Mouse (Mus musculus) stomach, embryonic 15.5 days (tissue): ENCODE data around the gene Nps. TPM values are rescaled to one million over a fixed set of nuclear protein-coding genes. Genes with fewer than 3 reads are reported as not detected.

Source experiments
- ATAC-seq: fragments of 200-750 bp; cut with Nextera tagmentation; 2 replicates; pipeline ENCODE4 v1.8.0; 2017; ENCODE audit warnings: low read depth, moderate number of reproducible peaks, moderate TSS enrichment; ENCODE audit not compliant: insufficient read depth, low FRiP score
- H3K27ac ChIP-seq: fragments of 300-500 bp; sonication (generic); 2 replicates; pipeline ENCODE4 v1.5.1; 2015; ENCODE audit warnings: mild to moderate bottlenecking, inconsistent platforms
- H3K27me3 ChIP-seq: fragments of 300-500 bp; sonication (generic); replicated peaks from 2 replicates; pipeline ENCODE4 v1.6.1; 2015; ENCODE audit warnings: inconsistent platforms
- H3K36me3 ChIP-seq: fragments of 300-500 bp; sonication (generic); 2 replicates; pipeline ENCODE4 v1.6.1; 2015; ENCODE audit warnings: inconsistent platforms
- H3K4me1 ChIP-seq: fragments of 300-500 bp; sonication (generic); 2 replicates; pipeline ENCODE4 v1.6.1; 2015; ENCODE audit warnings: inconsistent platforms
- H3K4me2 ChIP-seq: fragments of 300-500 bp; sonication (generic); 2 replicates; pipeline ENCODE4 v1.6.1; 2015; ENCODE audit warnings: mild to moderate bottlenecking, inconsistent platforms
- H3K4me3 ChIP-seq: fragments of 300-500 bp; sonication (generic); replicated peaks from 2 replicates; pipeline ENCODE4 v1.5.1; 2015; ENCODE audit warnings: inconsistent platforms
- H3K9ac ChIP-seq: fragments of 300-500 bp; sonication (generic); 2 replicates; pipeline ENCODE4 v1.6.1; 2015; ENCODE audit warnings: inconsistent platforms
- H3K9me3 ChIP-seq: fragments of 300-500 bp; sonication (generic); 2 replicates; pipeline ENCODE4 v1.6.1; 2016; ENCODE audit warnings: inconsistent platforms
- WGBS: fragments of 180-500 bp; shearing (Covaris S2); methylation state at CpG from one replicate; pipeline ENCODE4 v1.1.7; 2015; 5-methylcytosine and 5-hydroxymethylcytosine counted together
- polyA plus RNA-seq: library from polyadenylated mRNA; unstranded; fragments of >200 nt; fragmentation: Nextera tagmentation; extraction: Ambion mirVana; gene quantifications from 2 replicates; pipeline ENCODE4 v1.2.1, GENCODE M21; 2015

Nps gene
- polyA plus RNA-seq, 1 experiment from 2014 or later, result not detected

DNA sequence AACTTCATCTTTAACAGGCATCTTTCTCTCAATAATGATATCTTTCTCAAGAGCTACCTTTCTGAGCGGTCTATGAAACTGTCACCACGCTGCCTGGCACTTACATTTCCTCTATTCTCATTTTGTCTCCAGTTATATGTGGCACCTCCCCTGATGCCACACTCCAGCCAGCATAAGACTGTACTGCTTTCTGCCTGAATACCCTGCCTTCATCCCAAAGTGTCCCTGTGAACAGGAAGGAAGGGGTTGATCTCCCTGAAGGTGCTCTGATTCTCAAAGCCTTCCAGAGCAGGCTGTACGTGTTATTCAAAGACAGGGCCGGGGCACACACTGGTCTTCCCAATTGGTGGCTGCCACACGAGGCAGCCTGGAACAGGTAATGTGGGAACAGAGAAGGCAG is 12.1 kb upstream of the Nps start:
- ATAC-seq, result no peak
- 82% methylated on average over 5 of the region's 5 CpGs for WGBS

DNA sequence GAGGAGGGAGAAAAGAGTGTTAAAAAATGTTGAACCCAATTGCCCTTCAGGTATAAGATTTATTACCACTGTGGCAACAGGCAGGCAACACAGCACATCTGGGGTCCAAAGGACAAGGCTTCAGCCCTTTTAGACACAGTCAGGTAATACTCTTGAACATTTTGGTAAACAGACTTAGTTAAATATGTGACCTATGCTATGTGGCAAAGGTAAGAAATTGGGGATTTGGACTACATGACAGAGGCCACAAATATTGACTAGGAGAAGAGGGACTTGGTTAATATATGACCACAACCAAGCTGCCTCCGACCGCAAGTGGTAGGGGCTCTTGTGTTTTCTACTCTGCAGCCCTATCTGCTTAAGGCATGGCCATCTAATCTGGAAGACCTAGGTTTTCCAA is 5.3 kb upstream of the Nps start:
- Histone ChIP-seq H3K27me3 (no peaks in the 10 kb centered on the region), H3K4me3 (no peak overlapping the region), H3K9ac (no peak overlapping the region), H3K9me3 (no peaks in the 10 kb centered on the region), H3K36me3 (no peaks in the 10 kb centered on the region), H3K4me1 (no peaks in the 10 kb centered on the region), H3K4me2 (no peak overlapping the region), H3K27ac (no peak overlapping the region)
- ATAC-seq, result no peak
- 61% methylated on average over 2 of the region's 2 CpGs for WGBS

More for the DNA sequence above, 12.1 kb upstream of the Nps start:
- Histone ChIP-seq H3K9ac (no peak overlapping the region), H3K27ac (no peak overlapping the region), H3K4me3 (no peak overlapping the region), H3K36me3 (no peaks in the 10 kb centered on the region), H3K27me3 (no peaks in the 10 kb centered on the region; the same call in 1 of the 2 replicates), H3K9me3 (no peaks in the 10 kb centered on the region), H3K4me1 (no peaks in the 10 kb centered on the region), H3K4me2 (no peak overlapping the region)

DNA sequence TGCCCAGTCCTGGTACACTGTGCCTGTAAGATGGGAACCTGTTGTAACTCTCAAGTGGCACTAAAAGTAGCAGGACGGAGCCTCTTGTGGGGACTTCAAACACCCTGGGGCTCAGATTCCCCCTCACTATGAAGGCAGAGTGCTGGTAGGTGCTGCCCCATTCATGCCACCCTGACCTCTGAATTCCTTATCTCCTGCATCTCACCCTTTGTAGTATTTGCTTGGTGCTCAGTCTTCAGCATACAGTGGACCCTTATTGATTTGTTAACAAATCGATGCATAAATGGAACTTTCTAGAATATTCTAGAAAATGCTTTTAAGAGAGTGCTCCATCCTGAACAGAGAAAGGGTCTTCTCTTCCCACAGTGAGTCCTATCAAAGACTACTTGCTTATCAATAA is 4.1 kb upstream of the Nps start:
- no peak overlapping the region for H3K4me2 ChIP-seq
- no peak for ATAC-seq
- WGBS, result 80% methylated on average over 2 of the region's 2 CpGs
- no peaks in the 10 kb centered on the region for H3K9me3 ChIP-seq
- H3K27me3 ChIP-seq, result no peaks in the 10 kb centered on the region
- no peak overlapping the region for H3K27ac ChIP-seq
- no peak overlapping the region for H3K9ac ChIP-seq
- no peak overlapping the region for H3K4me3 ChIP-seq
- no peaks in the 10 kb centered on the region for H3K36me3 ChIP-seq
- H3K4me1 ChIP-seq, result no peaks in the 10 kb centered on the region

DNA sequence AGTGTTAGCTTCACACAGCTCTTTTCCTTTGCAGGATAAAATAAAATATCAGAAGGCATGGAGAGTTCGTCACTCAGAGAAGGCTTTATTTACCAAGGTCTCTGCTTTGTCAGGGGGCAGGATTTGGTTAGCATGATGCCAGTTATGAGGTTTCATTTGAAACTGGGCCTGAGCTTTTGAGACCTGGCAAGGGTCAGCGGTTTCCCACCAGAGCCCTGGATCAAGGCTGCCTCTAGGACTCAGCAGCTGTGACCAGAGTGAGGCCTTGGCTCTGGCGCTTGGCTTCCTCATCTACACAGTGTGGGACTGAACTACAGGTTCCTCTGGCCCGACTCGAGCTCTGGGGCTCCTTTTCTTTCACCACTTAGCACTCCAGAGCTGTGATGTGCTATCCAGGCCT is 12.5 kb downstream of the Nps start:
- ATAC-seq, result no peak
- H3K9ac ChIP-seq, result no peak overlapping the region
- no peaks in the 10 kb centered on the region for H3K4me1 ChIP-seq
- no peak overlapping the region for H3K4me3 ChIP-seq
- no peaks in the 10 kb centered on the region for H3K9me3 ChIP-seq
- no peak overlapping the region for H3K27ac ChIP-seq
- H3K4me2 ChIP-seq, result no peak overlapping the region
- H3K36me3 ChIP-seq, result no peaks in the 10 kb centered on the region
- no peaks in the 10 kb centered on the region for H3K27me3 ChIP-seq
- 91% methylated on average over 5 of the region's 5 CpGs for WGBS

DNA sequence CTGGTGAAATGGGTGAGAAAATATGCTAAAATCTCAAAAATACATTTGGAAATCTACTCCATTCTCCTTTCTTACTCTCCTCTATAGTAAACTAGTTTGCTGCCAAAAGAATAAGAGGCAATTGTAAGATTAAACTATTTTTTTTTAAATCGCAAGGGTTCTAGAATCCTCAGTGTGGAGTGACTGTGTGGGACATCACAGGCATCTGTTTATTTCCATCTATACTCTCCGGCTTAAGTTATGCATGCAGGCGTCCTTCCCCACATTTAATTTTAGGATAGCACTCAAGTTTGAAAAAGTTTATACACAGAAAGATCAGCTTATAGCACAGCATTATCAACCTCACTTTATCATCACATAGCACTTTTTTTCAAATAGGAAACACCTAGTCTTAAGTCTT is 24.7 kb downstream of the Nps start:
- Histone ChIP-seq H3K9me3 (no peaks in the 10 kb centered on the region), H3K27ac (no peak overlapping the region), H3K4me2 (no peak overlapping the region), H3K36me3 (no peaks in the 10 kb centered on the region), H3K4me3 (no peak overlapping the region), H3K4me1 (no peaks in the 10 kb centered on the region), H3K27me3 (no peaks in the 10 kb centered on the region), H3K9ac (no peak overlapping the region)
- no peak for ATAC-seq
- 77% methylated on average over 3 of the region's 3 CpGs for WGBS

DNA sequence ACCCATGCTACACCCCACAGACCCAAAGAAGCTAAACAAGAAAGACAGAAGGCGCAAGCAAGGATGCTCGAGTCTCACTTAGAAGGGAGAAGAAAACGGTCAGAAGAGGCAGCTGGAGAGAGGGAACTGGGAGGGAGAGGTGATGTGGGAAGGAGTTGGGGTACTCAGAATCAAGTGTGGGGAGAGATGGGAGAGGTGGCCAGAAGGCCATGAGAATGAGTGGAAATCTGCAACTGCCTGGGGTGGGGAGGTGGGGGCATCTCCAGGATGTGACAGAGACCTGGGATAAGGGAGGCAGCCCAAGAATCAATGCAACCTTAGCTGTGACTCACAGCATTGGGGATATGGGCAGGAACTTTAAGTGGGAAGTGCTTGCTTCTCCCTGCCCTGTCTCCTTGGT is 31.5 kb downstream of the Nps start:
- Histone ChIP-seq H3K36me3 (no peaks in the 10 kb centered on the region), H3K9ac (no peak overlapping the region), H3K4me3 (no peak overlapping the region), H3K27me3 (no peaks in the 10 kb centered on the region), H3K4me1 (no peaks in the 10 kb centered on the region), H3K4me2 (no peak overlapping the region), H3K27ac (no peak overlapping the region), H3K9me3 (no peaks in the 10 kb centered on the region)
- ATAC-seq, result no peak
- WGBS, result 88% methylated on average over 3 of the region's 3 CpGs

DNA sequence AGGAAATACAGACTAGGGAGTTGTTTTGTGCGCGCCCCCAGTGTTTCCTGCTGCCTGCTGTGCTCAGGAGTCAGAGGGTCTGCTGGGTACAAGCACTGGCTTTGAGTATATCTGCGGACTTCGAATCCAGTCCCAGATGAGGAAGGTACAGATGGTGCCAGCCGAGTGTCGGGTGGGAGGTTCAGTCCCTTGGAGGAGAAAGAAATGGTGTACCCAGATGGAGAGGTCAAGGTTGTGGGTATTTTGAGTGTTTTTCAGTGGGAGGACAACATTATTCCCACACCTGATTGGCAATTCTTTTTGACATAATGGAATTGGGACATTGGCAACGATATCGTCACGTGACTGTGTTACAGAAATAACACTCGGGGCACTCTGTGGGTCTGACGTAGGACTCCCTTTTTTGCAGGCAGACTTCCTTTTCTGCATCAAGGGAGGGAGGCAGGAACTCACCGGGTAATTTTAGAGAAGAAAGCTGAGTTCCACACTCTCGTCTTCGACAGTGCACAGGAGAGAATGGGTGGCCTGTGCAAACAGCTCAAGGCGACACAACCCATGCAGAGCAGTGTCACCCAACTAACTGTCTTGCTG is 33.2 kb downstream of the Nps start:
- no peaks in the 10 kb centered on the region for H3K9me3 ChIP-seq
- H3K9ac ChIP-seq, result no peak overlapping the region
- no peaks in the 10 kb centered on the region for H3K27me3 ChIP-seq
- H3K36me3 ChIP-seq, result no peaks in the 10 kb centered on the region
- no peaks in the 10 kb centered on the region for H3K4me1 ChIP-seq
- no peak overlapping the region for H3K4me3 ChIP-seq
- no peak overlapping the region for H3K4me2 ChIP-seq
- ATAC-seq, result no peak
- 79% methylated on average over 15 of the region's 15 CpGs for WGBS
- H3K27ac ChIP-seq, result no peak overlapping the region

DNA sequence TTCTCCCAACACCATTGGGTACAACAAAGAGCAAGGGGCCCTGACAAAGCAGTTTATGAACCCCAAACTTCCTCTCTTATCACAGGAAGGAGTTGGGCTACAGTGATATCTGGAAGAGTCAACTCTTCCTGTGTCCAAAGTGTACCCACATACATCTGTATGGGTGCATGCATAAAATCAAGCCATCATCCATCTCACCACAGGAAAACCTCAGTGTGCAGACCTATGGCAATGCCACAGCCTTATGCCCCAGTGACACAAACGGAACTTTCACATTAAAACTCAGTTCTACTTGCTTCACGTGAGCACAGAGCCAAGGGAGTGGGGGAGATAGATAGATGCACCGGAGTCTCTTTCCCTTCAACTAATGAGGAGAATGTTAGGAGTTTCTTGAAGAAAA is 36.0 kb downstream of the Nps start:
- 76% methylated on average over 3 of the region's 3 CpGs for WGBS
- no peak overlapping the region for H3K4me3 ChIP-seq
- no peaks in the 10 kb centered on the region for H3K36me3 ChIP-seq
- H3K4me2 ChIP-seq, result no peak overlapping the region
- no peaks in the 10 kb centered on the region for H3K4me1 ChIP-seq
- H3K9me3 ChIP-seq, result no peaks in the 10 kb centered on the region
- H3K27ac ChIP-seq, result no peak overlapping the region
- no peak overlapping the region for H3K9ac ChIP-seq
- H3K27me3 ChIP-seq, result no peaks in the 10 kb centered on the region
- ATAC-seq, result no peak

DNA sequence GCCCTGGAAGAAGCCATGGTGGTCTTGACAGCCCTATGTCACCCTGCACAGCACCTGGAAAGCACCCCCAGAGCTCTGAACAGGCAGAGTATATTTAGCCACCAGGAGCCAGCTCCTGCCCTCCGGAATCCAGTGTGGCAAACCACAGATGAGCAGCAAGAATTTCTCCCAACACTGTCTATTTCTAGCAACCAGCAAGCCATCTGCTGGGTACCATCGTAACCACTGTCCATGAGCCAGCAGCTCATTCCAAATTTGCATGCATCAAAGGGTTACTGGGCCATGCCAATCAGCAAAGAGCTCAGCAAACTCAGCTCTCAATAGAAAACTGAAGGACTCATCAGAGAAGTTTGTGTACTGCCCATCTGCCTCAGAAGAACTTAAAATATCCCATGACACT is 46.0 kb downstream of the Nps start:
- H3K4me3 ChIP-seq, result no peak overlapping the region
- no peak overlapping the region for H3K27ac ChIP-seq
- WGBS, result 84% methylated on average over 2 of the region's 2 CpGs
- H3K9me3 ChIP-seq, result no peaks in the 10 kb centered on the region
- ATAC-seq, result no peak
- H3K4me1 ChIP-seq, result no peaks in the 10 kb centered on the region
- no peak overlapping the region for H3K4me2 ChIP-seq
- H3K9ac ChIP-seq, result no peak overlapping the region
- H3K27me3 ChIP-seq, result no peaks in the 10 kb centered on the region
- no peaks in the 10 kb centered on the region for H3K36me3 ChIP-seq

Other genes starting within 250 kb of the Nps start
- not detected in 2 replicates for gene Foxi2, start 151.6 kb downstream of the Nps start, polyA plus RNA-seq